Mouse (Mus musculus) myocyte (in vitro differentiated cells): ENCODE results near the gene Mgmt. TPM values are rescaled to one million over a fixed set of nuclear protein-coding genes. Genes with fewer than 3 reads are reported as not detected.

Experiments used
- H3K27me3 ChIP-seq: one replicate; pipeline ENCODE4 v1.6.1; 2011; ENCODE audit not compliant: control insufficient read depth, insufficient read depth, insufficient read length
- H3K36me3 ChIP-seq: one replicate; pipeline ENCODE4 v1.6.1; 2011; ENCODE audit not compliant: control insufficient read depth, insufficient read depth
- H3K4me2 ChIP-seq: one replicate; pipeline ENCODE4 v1.6.1; 2011; ENCODE audit warnings: low read depth, control low read depth
- H3K4me3 ChIP-seq: one replicate; pipeline ENCODE4 v1.5.1; 2011; ENCODE audit warnings: mild to moderate bottlenecking, control low read depth, moderate library complexity
- H3K79me2 ChIP-seq: one replicate; pipeline ENCODE4 v1.6.1; 2011; ENCODE audit not compliant: control insufficient read depth, insufficient read depth
- H3ac ChIP-seq: one replicate; pipeline ENCODE4 v1.6.1; 2011; ENCODE audit not compliant: control insufficient read depth, insufficient read length
- CEBPB ChIP-seq: IDR thresholded peaks from 2 replicates; pipeline ENCODE4 v1.6.1; 2011; ENCODE audit warnings: mild to moderate bottlenecking, moderate library complexity; ENCODE audit not compliant: poor library complexity, insufficient read depth, severe bottlenecking
- E2F4 ChIP-seq: IDR thresholded peaks from one replicate; pipeline ENCODE4 v1.6.1; 2011; ENCODE audit warnings: mild to moderate bottlenecking, control low read depth, moderate library complexity; ENCODE audit not compliant: insufficient read depth
- MAX ChIP-seq: IDR thresholded peaks from one replicate; pipeline ENCODE4 v1.6.1; 2011; ENCODE audit warnings: low read depth, mild to moderate bottlenecking, control low read depth
- MYOD1 ChIP-seq, 3 experiments: IDR thresholded peaks; one replicate each; pipeline ENCODE4 v1.6.1; 2011; ENCODE audit warnings: control low read depth in 2 of 3, low read depth in 2 of 3, mild to moderate bottlenecking in 2 of 3, moderate library complexity in 1 of 3; ENCODE audit not compliant: insufficient read length in 2 of 3, control insufficient read depth in 1 of 3
- MYOG ChIP-seq, 3 experiments: IDR thresholded peaks; one replicate each; pipeline ENCODE4 v1.6.1; 2011; ENCODE audit warnings: control low read depth in 2 of 3, low read depth in 2 of 3, mild to moderate bottlenecking in 2 of 3; ENCODE audit not compliant: insufficient read length in 2 of 3, control insufficient read depth in 1 of 3, insufficient read depth in 1 of 3
- POLR2A ChIP-seq: IDR thresholded peaks from one replicate; pipeline ENCODE4 v1.6.1; 2011; ENCODE audit warnings: low read depth, mild to moderate bottlenecking, control low read depth, moderate library complexity; ENCODE audit not compliant: insufficient read length
- POLR2AphosphoS2 ChIP-seq: IDR thresholded peaks from one replicate; pipeline ENCODE4 v1.6.1; 2011; ENCODE audit warnings: low read depth, control low read depth; ENCODE audit not compliant: insufficient read length
- REST ChIP-seq: IDR thresholded peaks from one replicate; pipeline ENCODE4 v1.6.1; 2011; ENCODE audit warnings: mild to moderate bottlenecking, control low read depth, moderate library complexity; ENCODE audit not compliant: insufficient read depth, insufficient read length
- SRF ChIP-seq: IDR thresholded peaks from one replicate; pipeline ENCODE4 v1.6.1; 2011; ENCODE audit warnings: low read depth; ENCODE audit not compliant: control insufficient read depth, insufficient read length
- TCF12 ChIP-seq: IDR thresholded peaks from one replicate; pipeline ENCODE4 v1.6.1; 2011; ENCODE audit warnings: mild to moderate bottlenecking, control low read depth; ENCODE audit not compliant: poor library complexity, insufficient read depth, severe bottlenecking
- TCF3 ChIP-seq: IDR thresholded peaks from one replicate; pipeline ENCODE4 v1.6.1; 2011; ENCODE audit warnings: low read depth, control low read depth; ENCODE audit not compliant: insufficient read length
- USF1 ChIP-seq: IDR thresholded peaks from one replicate; pipeline ENCODE4 v1.6.1; 2011; ENCODE audit warnings: low read depth, mild to moderate bottlenecking, control low read depth, moderate library complexity
- polyA plus RNA-seq: library from polyadenylated mRNA; unstranded; fragments of >200 nt; fragmentation: generic; extraction: Trizol; gene quantifications from one replicate; pipeline ENCODE4 v1.2.1, GENCODE M21; 2012; ENCODE audit warnings: missing spikeins

Mgmt gene
- polyA plus RNA-seq, 1 experiment: 1.3 TPM

DNA sequence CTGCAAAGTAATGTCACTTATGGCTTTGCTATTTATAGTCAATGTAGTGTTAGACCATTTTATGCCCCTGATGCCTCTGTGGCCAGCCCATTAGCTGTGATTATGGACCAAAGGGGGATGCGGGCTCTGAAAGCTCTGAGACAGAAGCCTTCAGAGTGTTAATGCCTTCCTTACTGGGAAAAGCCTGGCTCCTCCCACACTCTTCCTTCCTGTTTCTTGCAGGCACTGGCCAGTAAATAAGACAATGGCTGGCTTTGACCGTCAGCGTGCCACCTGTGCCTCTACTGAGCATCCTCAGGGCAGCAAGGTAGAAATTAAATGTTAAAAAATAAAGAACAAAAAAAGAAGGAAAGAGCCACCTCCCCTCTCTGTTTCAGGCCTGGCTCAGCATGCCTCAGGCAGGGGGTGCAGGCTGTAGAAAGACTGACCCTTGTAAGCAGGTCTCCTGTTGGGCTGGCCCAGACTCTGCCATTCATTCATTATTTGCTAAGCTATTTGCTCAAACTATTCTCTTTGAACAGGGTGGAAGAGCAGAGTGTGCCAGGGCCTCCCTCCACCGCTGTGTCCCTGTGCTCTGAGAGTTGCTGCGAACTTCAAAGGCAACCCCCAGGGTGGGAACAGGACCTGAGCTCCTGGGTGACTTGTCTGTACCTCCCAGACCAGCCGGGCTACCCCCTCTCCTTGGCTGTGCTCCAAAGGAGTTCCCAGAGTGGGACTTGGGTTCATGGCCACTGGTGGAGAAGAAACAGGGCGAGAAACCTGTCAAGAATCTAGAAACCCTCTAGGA, 29.5 kb upstream of the Mgmt start:
- H3K36me3 ChIP-seq: no peaks in the 10 kb centered on the region
- H3ac ChIP-seq: no peak overlapping the region
- no peaks in the 10 kb centered on the region for H3K27me3 ChIP-seq
- no peaks in the 10 kb centered on the region for H3K79me2 ChIP-seq
- no peak overlapping the region for H3K4me2 ChIP-seq
- TF ChIP-seq E2F4 (no peak), SRF (no peak), REST (no peak), MYOD1 (IDR thresholded peaks at IDR 0.05; ENCODE audit: control insufficient read depth in 1 of 3, insufficient read length in 2 of 3, low read depth in 2 of 3) (no peak), MAX (no peak), TCF3 (no peak), POLR2A (no peak), CEBPB (no peak), MYOG (IDR thresholded peaks at IDR 0.05; ENCODE audit: control insufficient read depth in 1 of 3, insufficient read depth in 1 of 3, insufficient read length in 2 of 3, low read depth in 2 of 3) (no peak), TCF12 (no peak), POLR2AphosphoS2 (no peak), USF1 (no peak)
- no peak overlapping the region for H3K4me3 ChIP-seq

DNA sequence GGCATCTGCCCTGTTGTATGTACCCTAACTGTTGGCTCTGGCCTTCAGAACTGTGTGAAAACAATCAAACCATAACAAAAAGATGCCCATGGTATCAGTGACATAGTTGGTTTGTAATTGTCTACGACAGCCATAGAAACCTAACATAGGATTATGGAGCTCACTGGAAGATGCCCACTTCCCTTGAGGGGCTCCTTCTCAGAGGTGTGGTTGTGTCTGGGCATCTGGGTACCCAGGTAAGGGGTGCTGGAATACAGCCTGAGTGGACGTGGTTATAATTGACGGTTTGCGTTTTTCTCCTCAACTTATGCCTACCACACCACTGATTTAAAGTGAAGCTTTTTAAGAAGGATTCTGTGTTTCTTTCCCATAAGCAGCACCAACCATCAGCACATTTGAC, 28.5 kb upstream of the Mgmt start:
- Histone ChIP-seq H3K4me2 (no peak overlapping the region), H3K79me2 (no peaks in the 10 kb centered on the region), H3K4me3 (no peak overlapping the region), H3K27me3 (no peaks in the 10 kb centered on the region), H3ac (no peak overlapping the region), H3K36me3 (no peaks in the 10 kb centered on the region)
- no peak for TF ChIP-seq MYOD1 (IDR thresholded peaks at IDR 0.05; ENCODE audit: control insufficient read depth in 1 of 3, insufficient read length in 2 of 3, low read depth in 2 of 3)
- no peak for TF ChIP-seq TCF12
- TF ChIP-seq REST: no peak
- no peak for TF ChIP-seq USF1
- TF ChIP-seq MAX: no peak
- TF ChIP-seq TCF3: no peak
- TF ChIP-seq CEBPB: no peak

DNA sequence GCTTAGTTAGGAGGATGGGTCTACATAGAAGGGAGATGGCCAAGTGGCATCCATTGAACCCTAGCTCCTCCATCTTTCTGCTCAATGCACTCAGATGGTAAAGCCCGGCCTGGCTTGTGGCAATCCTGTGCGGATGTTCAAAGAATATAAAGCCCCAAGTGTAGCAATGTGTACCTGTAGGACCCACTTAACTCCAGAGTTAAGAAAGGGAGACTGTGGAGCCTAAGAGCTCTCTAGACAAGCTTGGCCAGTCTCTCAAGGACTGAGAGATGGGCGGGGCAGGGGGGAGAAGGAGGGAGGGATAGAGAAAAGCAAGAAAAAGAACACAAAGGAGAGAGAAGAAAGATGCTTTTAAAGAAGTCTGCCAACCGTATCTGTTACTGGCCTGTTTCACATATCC, 27.9 kb upstream of the Mgmt start:
- H3ac ChIP-seq: no peak overlapping the region
- no peak overlapping the region for H3K4me3 ChIP-seq
- no peaks in the 10 kb centered on the region for H3K27me3 ChIP-seq
- TF ChIP-seq MAX (no peak), MYOG (IDR thresholded peaks at IDR 0.05; ENCODE audit: control insufficient read depth in 1 of 3, insufficient read depth in 1 of 3, insufficient read length in 2 of 3, low read depth in 2 of 3) (no peak), POLR2A (no peak), USF1 (no peak), E2F4 (no peak), MYOD1 (IDR thresholded peaks at IDR 0.05; ENCODE audit: control insufficient read depth in 1 of 3, insufficient read length in 2 of 3, low read depth in 2 of 3) (no peak), SRF (no peak), TCF3 (no peak)
- H3K4me2 ChIP-seq: no peak overlapping the region
- H3K79me2 ChIP-seq: no peaks in the 10 kb centered on the region
- H3K36me3 ChIP-seq: no peaks in the 10 kb centered on the region

DNA sequence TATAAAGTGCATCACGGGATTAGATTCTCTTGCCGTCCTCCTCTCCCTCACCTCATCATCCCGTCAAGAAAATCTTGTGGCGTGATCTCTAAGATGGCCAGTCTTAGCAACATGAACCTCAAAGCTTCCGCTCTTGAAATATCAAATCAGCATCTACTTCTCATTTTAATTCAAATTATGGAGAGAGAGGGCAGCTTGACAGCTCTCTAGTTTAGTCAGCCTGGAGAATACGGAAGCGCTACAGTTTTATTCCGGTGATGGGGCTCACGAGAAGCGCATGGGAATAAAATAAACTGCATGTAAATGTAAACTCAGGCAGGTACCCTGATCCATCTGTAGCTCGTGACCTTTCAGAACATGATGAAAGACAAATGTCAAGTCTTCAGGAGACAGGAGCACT, 22.9 kb upstream of the Mgmt start:
- Histone ChIP-seq H3K36me3 (no peaks in the 10 kb centered on the region), H3K79me2 (no peaks in the 10 kb centered on the region), H3ac (no peak overlapping the region), H3K4me3 (no peak overlapping the region), H3K4me2 (no peak overlapping the region), H3K27me3 (no peaks in the 10 kb centered on the region)
- no peak for TF ChIP-seq E2F4
- no peak for TF ChIP-seq CEBPB
- no peak for TF ChIP-seq TCF12
- no peak for TF ChIP-seq POLR2A
- no peak for TF ChIP-seq POLR2AphosphoS2
- no peak for TF ChIP-seq MYOD1 (IDR thresholded peaks at IDR 0.05; ENCODE audit: control insufficient read depth in 1 of 3, insufficient read length in 2 of 3, low read depth in 2 of 3)
- no peak for TF ChIP-seq USF1
- TF ChIP-seq REST: no peak
- no peak for TF ChIP-seq MYOG (IDR thresholded peaks at IDR 0.05; ENCODE audit: control insufficient read depth in 1 of 3, insufficient read depth in 1 of 3, insufficient read length in 2 of 3, low read depth in 2 of 3)

DNA sequence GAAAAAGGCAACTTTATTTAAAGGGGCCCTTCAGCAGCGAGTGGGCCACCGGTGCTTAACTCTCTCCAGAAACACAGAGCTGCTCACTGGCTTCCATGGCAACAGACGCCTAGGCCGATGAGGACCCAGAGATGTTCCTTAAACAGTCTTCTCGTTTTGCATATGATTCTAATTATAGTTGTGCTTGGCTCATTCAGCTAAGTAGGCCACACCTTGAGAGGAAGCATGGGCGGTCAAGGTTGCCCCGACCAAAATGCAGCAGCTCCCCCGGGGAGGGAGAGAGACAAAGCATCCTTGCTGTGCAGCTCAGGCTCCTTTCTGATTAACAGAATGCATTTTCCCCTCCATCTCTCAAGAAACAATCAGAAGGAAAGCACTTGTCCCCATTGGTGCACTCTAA, 22.4 kb upstream of the Mgmt start:
- H3K4me3 ChIP-seq: no peak overlapping the region
- no peaks in the 10 kb centered on the region for H3K36me3 ChIP-seq
- no peaks in the 10 kb centered on the region for H3K79me2 ChIP-seq
- H3K4me2 ChIP-seq: no peak overlapping the region
- H3ac ChIP-seq: no peak overlapping the region
- no peaks in the 10 kb centered on the region for H3K27me3 ChIP-seq
- TF ChIP-seq SRF (no peak), E2F4 (no peak), TCF3 (no peak)
